Mouse (Mus musculus) heart, adult 2 months (tissue): ENCODE measurements around the gene Rpl14. TPM values are rescaled to one million over a fixed set of nuclear protein-coding genes. Genes with fewer than 3 reads are reported as not detected.
A peak's percentile ranks its signal among the peaks of the same experiment; 100 is the strongest.

Source experiments
- DNase-seq, 2 experiments: peaks; one replicate each; pipeline ENCODE4 v3.0.0; 2021
- H3K27ac ChIP-seq: fragments of 200-600 bp; 2 replicates; pipeline ENCODE4 v1.8.1; 2022
- H3K27me3 ChIP-seq: fragments of 200-500 bp; 2 replicates; pipeline ENCODE4 v1.6.1; 2012; ENCODE audit warnings: mild to moderate bottlenecking, low read length, inconsistent platforms, mixed read lengths; ENCODE audit not compliant: control insufficient read depth, insufficient read depth
- H3K36me3 ChIP-seq: fragments of 200-500 bp; 2 replicates; pipeline ENCODE4 v1.6.1; 2012; ENCODE audit warnings: low read length, inconsistent platforms; ENCODE audit not compliant: control insufficient read depth, insufficient read depth
- H3K4me1 ChIP-seq: fragments of 200-500 bp; 2 replicates; pipeline ENCODE4 v1.6.1; 2011; ENCODE audit warnings: low read length; ENCODE audit not compliant: control insufficient read depth, insufficient read depth
- H3K4me3 ChIP-seq: fragments of 200-600 bp; 2 replicates; pipeline ENCODE4 v1.8.1; 2022
- H3K79me2 ChIP-seq: fragments of 200-500 bp; replicated peaks from 2 replicates; pipeline ENCODE4 v1.6.1; 2012; ENCODE audit warnings: mild to moderate bottlenecking, inconsistent platforms, low read length, moderate library complexity, mixed read lengths; ENCODE audit not compliant: control insufficient read depth, insufficient read depth
- H3K9ac ChIP-seq: fragments of 200-500 bp; 2 replicates; pipeline ENCODE4 v1.6.1; 2012; ENCODE audit warnings: low read depth, mild to moderate bottlenecking, control low read depth, inconsistent platforms, low read length, mixed read lengths
- CTCF ChIP-seq: fragments of 200-600 bp; IDR thresholded peaks from 2 replicates; pipeline ENCODE4 v1.8.1; 2022; ENCODE audit warnings: antibody characterized with exemption, mild to moderate bottlenecking, moderate library complexity
- EP300 ChIP-seq: fragments of 200-500 bp; IDR thresholded peaks from 2 replicates; pipeline ENCODE4 v1.6.1; 2011; ENCODE audit warnings: low read depth, low read length, control low read depth; ENCODE audit not compliant: insufficient read depth
- POLR2A ChIP-seq: fragments of 200-500 bp; IDR thresholded peaks from 2 replicates; pipeline ENCODE4 v1.6.1; 2011; ENCODE audit warnings: mild to moderate bottlenecking, low read depth, low read length, control low read depth; ENCODE audit not compliant: insufficient read depth
- WGBS: fragments of 180-500 bp; shearing (Covaris S2); methylation state at CpG from one replicate; pipeline ENCODE4 v1.1.7; 2018; 5-methylcytosine and 5-hydroxymethylcytosine counted together
- intact Hi-C: fragments of 180-260 bp; cut with DNase I; formaldehyde crosslinking; loops from one replicate; pipeline ENCODE4 v1.15.1; 2025
- polyA plus RNA-seq: library from polyadenylated mRNA; depleted of rRNA; stranded (reverse); fragments of >200 nt; gene quantifications from 2 replicates; pipeline ENCODE4 v1.2.3, GENCODE M21; 2012
- total RNA-seq, 2 experiments: library from RNA; stranded (reverse); gene quantifications; 2 replicates each; pipeline ENCODE4 v1.2.3; 2021

Gene Rpl14
- total and polyA plus RNA-seq, 3 experiments: 222 to 299 (median 251) TPM

DNA sequence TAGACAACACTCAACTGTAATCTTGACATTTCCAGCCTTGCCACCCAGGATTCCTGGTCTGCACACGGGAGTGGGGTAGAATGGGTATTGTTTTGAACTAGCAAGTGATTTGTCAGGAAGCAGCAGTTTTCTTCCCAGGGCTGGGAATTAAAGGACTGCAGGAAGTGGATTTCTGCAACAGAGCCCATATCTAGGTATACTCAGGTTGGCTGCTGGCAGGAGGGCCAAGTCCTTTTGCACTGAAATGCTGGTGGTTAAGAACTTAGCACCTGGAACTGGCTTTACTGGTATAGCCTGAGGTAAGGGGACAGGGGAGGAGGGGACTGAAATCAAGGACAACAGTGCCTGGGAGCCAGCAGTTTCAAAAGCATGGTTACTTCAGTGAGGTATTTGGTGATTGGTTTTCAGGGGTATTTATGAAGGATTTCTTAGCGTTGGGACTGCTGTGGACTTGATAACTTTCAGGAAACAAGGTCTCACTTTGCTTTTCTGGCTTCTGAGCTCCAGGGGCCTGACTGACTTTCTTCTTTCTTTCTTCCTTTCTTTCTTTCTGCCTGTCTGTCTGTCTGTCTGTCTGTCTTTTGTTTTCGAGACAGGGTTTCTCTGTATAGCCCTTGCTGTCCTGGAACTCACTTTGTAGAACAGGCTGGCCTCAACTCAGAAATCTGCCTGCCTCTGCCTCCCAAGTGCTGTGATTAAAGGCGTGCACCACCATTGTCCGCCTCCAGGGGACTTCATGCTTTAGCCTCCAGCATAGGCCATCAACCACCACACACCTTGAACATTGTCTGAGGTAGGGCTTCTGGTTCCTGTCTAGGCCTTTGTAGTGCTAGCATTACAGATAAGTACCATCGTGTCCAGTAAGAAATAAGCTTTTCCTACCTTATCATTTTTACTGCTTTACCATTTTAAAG is 4.8 kb downstream of the Rpl14 start:
- TF ChIP-seq CTCF (no peak), POLR2A (no peak), EP300 (no peak)
- Histone ChIP-seq H3K4me1 (peaks cover 7% of the 10 kb centered on the region), H3K27me3 (no peaks in the 10 kb centered on the region), H3K79me2 (0 out of 2 replicates have a peak, but pooled peaks cover 1% of the 10 kb centered on the region), H3K36me3 (peaks cover 4% of the 10 kb centered on the region), H3K27ac (no peak overlapping the region), H3K4me3 (no peak overlapping the region), H3K9ac (no peak overlapping the region)
- intact Hi-C loops: loop anchor here (10.0 kb wide), 2 partner anchors 799 to 879 kb away; no protein-coding TSS in a partner anchor
- no peak for DNase-seq
- 61% methylated on average over 6 of the region's 6 CpGs for WGBS

DNA sequence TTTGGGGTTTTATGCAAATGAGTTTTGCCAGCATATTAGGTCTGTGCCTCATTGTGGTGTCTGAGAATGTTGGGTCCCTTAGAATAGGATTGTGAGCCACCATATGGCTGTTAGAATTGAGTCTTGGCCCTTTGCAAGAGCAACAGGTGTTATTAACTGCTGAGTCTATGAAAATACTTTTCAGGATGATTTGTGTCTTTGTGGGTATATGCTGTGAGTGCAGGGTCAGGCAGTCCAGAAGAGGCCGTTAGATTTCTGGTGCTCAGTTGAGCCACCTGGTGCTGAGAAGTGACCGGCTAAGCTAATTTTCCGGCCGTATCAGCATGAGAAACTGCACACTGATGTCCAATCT is 5.4 kb downstream of the Rpl14 start:
- H3K27me3 ChIP-seq: no peaks in the 10 kb centered on the region
- no peak overlapping the region for H3K27ac ChIP-seq
- H3K36me3 ChIP-seq: peaks cover 4% of the 10 kb centered on the region
- TF ChIP-seq POLR2A (no peak), CTCF (no peak), EP300 (no peak)
- intact Hi-C loops: loop anchor here (10.0 kb wide), 2 partner anchors 798 to 878 kb away; no protein-coding TSS in a partner anchor
- H3K4me1 ChIP-seq: peaks cover 7% of the 10 kb centered on the region
- H3K79me2 ChIP-seq: no peaks in the 10 kb centered on the region
- 3% methylated on average over 4 of the region's 4 CpGs for WGBS
- DNase-seq: no peak
- H3K4me3 ChIP-seq: peak overlapping the region; percentile 74; the same call in 1 of the 2 replicates
- no peak overlapping the region for H3K9ac ChIP-seq

DNA sequence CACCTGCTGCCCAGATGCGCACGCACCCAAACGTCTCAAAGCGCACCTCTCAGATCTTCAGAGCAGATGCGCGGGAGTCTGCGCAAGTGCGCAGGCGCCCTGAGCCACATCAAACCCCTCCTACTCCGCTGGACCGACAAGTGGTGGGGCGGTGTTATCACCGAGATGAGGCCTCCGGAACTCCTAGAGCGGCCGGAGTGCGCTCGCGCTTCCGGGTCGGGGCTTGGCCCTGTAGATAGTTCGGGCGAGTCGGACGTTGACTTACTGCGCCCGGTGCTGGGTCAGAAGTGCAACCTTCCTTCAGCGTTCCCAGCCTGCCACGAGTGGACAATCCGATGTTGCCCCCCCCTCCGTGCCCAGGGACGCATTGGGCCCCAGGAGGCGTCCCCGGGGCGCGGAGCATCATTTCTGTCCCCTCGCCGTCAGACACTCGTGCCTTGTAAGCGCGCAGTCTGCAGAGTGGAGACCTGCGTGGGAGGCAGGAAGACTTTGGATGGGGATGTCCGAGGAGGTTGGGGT is 5.9 kb downstream of the Rpl14 start:
- WGBS: under 1% methylated on average over 43 of the region's 43 CpGs
- Histone ChIP-seq H3K79me2 (no peaks in the 10 kb centered on the region), H3K4me1 (peaks cover 7% of the 10 kb centered on the region), H3K27me3 (no peaks in the 10 kb centered on the region), H3K9ac (peak overlapping the region; percentile 86), H3K36me3 (peaks cover 3% of the 10 kb centered on the region), H3K4me3 (peak overlapping the region; percentile 74), H3K27ac (peak overlapping the region; percentile 84)
- no peak for TF ChIP-seq CTCF
- TF ChIP-seq EP300: no peak; the same call in 1 of the 2 replicates
- TF ChIP-seq POLR2A: peak; percentile 93
- intact Hi-C loops: loop anchor here (10.0 kb wide), 2 partner anchors 798 to 878 kb away; no protein-coding TSS in a partner anchor
- DNase-seq: peak; percentile 85 to 92

DNA sequence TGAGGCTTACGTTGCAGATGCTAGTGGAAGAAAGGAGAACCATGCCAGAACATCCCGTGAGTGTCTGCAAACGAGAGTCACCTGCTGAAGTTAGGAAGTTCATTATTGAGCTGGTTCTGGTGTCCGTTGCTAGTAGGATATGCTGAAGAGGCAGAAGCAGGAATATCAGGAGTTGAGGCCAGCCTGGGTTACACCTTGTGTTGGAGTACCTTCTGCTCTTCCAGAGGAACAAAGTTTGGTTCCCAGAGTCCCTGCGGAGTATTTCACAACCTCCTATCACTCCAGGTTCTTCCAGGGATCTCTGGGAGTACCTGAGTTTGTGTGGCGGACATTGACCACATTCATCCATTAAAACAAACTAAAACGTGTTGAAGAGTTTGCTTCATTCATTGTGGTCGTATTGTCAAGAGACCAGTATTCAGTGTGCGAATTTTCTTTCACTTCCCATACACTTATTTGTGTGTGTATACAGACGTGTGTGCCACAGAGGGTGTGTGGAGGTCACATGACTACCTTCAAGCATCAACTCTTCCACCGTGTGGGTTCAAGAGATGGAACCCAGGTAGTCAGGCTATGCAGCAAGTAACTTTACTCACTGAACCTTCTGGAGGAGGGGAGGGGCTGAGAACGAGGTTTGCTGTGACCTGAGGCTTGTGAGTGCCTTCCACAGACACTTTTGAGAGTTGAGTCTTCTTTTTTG is 6.6 kb downstream of the Rpl14 start:
- H3K27me3 ChIP-seq: no peaks in the 10 kb centered on the region
- H3K9ac ChIP-seq: peak overlapping the region; percentile 86
- H3K36me3 ChIP-seq: no peaks in the 10 kb centered on the region; the same call in none of the 2 replicates
- TF ChIP-seq EP300 (no peak), POLR2A (no peak), CTCF (no peak)
- peak overlapping the region; percentile 84 for H3K27ac ChIP-seq
- no peaks in the 10 kb centered on the region for H3K79me2 ChIP-seq
- intact Hi-C loops: loop anchor here (10.0 kb wide), 2 partner anchors 797 to 877 kb away; no protein-coding TSS in a partner anchor
- 46% methylated on average over 12 of the region's 12 CpGs for WGBS
- peaks cover 7% of the 10 kb centered on the region for H3K4me1 ChIP-seq
- H3K4me3 ChIP-seq: peak overlapping the region; percentile 74
- DNase-seq: no peak

DNA sequence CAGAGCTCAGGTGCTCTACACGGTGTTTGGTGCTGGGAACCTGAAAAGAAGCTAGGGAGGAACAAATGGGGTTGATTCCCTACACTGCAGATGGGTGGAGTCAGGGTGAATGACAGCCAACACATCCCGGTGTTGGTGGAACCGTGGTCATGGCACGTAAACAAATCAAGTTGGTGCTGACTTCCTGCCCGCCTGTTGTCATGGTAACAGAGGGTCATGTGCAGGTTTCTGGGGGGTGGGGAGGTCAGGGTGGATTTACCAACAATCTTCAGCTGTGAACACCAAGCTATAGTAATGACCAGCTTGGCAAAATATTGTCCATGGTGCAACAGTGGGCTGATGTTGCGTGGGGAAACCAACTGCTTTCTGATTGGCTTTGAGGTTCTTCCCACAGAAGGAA is 7.5 kb downstream of the Rpl14 start:
- Histone ChIP-seq H3K79me2 (no peaks in the 10 kb centered on the region), H3K9ac (no peak overlapping the region), H3K27me3 (no peaks in the 10 kb centered on the region), H3K36me3 (no peaks in the 10 kb centered on the region), H3K27ac (no peak overlapping the region), H3K4me3 (no peak overlapping the region), H3K4me1 (peaks cover 10% of the 10 kb centered on the region)
- intact Hi-C loops: loop anchor here (10.0 kb wide), 2 partner anchors 796 to 876 kb away; no protein-coding TSS in a partner anchor
- TF ChIP-seq POLR2A: no peak
- no peak for TF ChIP-seq EP300
- no peak for TF ChIP-seq CTCF
- no peak for DNase-seq
- WGBS: 44% methylated on average over 6 of the region's 6 CpGs
